Mouse (Mus musculus) heart, embryonic 11.5 days (tissue): ENCODE measurements around the gene Swsap1. TPM values are rescaled to one million over a fixed set of nuclear protein-coding genes. Genes with fewer than 3 reads are reported as not detected.

Experiments
- ATAC-seq: fragments of 200-750 bp; cut with Nextera tagmentation; replicated peaks from 2 replicates; pipeline ENCODE4 v1.8.0; 2017; ENCODE audit warnings: moderate library complexity; ENCODE audit not compliant: insufficient number of reproducible peaks, low FRiP score, low TSS enrichment
- H3K27ac ChIP-seq: fragments of 300-500 bp; sonication (generic); 2 replicates; pipeline ENCODE4 v1.5.1; 2014; ENCODE audit warnings: mild to moderate bottlenecking, low read depth, low read length
- H3K27me3 ChIP-seq: fragments of 300-500 bp; sonication (generic); 2 replicates; pipeline ENCODE4 v1.6.1; 2014; ENCODE audit warnings: mild to moderate bottlenecking, low read length, mixed read lengths; ENCODE audit not compliant: control insufficient read depth, insufficient read depth
- H3K36me3 ChIP-seq: fragments of 300-500 bp; sonication (generic); 2 replicates; pipeline ENCODE4 v1.6.1; 2014; ENCODE audit warnings: mild to moderate bottlenecking, low read length, moderate library complexity, mixed read lengths; ENCODE audit not compliant: control insufficient read depth, insufficient read depth
- H3K4me1 ChIP-seq: fragments of 300-500 bp; sonication (generic); 2 replicates; pipeline ENCODE4 v1.6.1; 2014; ENCODE audit warnings: low read length; ENCODE audit not compliant: control insufficient read depth, insufficient read depth
- H3K4me2 ChIP-seq: fragments of 300-500 bp; sonication (generic); 2 replicates; pipeline ENCODE4 v1.6.1; 2014; ENCODE audit warnings: mild to moderate bottlenecking, moderate library complexity
- H3K4me3 ChIP-seq: fragments of 300-500 bp; sonication (generic); 2 replicates; pipeline ENCODE4 v1.5.1; 2014; ENCODE audit warnings: low read depth, low read length
- H3K9ac ChIP-seq: fragments of 300-500 bp; sonication (generic); 2 replicates; pipeline ENCODE4 v1.6.1; 2014; ENCODE audit warnings: mild to moderate bottlenecking, low read depth, low read length, moderate library complexity
- H3K9me3 ChIP-seq: fragments of 300-500 bp; sonication (generic); replicated peaks from 2 replicates; pipeline ENCODE4 v1.6.1; 2016; ENCODE audit warnings: low read length; ENCODE audit not compliant: control insufficient read depth
- WGBS: fragments of 180-500 bp; shearing (Covaris S2); extraction: QIAGEN DNeasy Blood & Tissue Kit; methylation state at CpG from one replicate; pipeline ENCODE4 v1.1.7; 2014; ENCODE audit not compliant: insufficient replicate concordance; 5-methylcytosine and 5-hydroxymethylcytosine counted together
- polyA plus RNA-seq: library from polyadenylated mRNA; unstranded; fragments of >200 nt; fragmentation: Nextera tagmentation; extraction: Ambion mirVana; gene quantifications from 2 replicates; pipeline ENCODE4 v1.2.1, GENCODE M21; 2014

Gene Swsap1
- polyA plus RNA-seq, 1 experiment from 2014 or later = 9.0 TPM

GRCm38 (mm10) chr9:21932006-21932405 lies 23.5 kb upstream of the Swsap1 start:
- no peak overlapping the region for H3K4me3 ChIP-seq
- 0 out of 2 replicates have a peak, but pooled peaks cover 3% of the 10 kb centered on the region for H3K4me1 ChIP-seq
- no peak overlapping the region for H3K9ac ChIP-seq
- WGBS = 55% methylated on average over 2 of the region's 2 CpGs
- H3K27me3 ChIP-seq = no peaks in the 10 kb centered on the region
- H3K4me2 ChIP-seq = no peak overlapping the region
- ATAC-seq = no peak
- H3K27ac ChIP-seq = no peak overlapping the region
- no peaks in the 10 kb centered on the region for H3K9me3 ChIP-seq
- H3K36me3 ChIP-seq = no peaks in the 10 kb centered on the region

DNA sequence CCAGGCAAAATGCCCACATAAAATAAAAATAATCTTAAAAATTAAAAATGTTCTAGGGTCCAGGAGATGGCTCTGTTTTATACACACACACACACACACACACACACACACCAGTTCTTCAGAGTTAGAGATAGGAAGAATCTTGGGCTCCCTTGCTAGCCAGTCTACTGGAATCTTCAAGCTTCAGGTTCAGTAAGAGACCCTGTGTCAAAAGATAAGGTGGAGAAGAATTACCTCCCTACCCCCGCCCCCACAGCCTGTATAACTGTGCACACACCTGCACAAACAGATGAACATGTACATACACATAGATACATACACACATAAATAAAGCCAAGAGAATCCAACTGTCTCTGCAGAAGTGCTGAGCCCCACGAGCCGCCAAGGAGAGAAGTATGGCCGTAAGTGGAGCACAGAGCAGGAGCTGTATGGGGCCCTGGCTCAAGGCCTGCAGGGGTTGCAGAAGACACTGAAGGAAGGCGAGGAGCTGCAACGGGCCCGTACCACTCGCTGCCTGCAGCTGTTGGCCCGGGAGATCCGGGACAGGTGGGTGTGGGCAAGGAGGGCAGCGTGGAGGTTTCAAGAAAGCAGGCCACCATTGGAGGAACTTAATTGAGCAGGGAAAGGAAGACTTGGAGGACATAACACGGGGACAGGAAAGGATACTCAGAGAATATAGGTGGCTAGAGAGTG lies 23.0 kb upstream of the Swsap1 start:
- no peaks in the 10 kb centered on the region for H3K36me3 ChIP-seq
- no peak overlapping the region for H3K4me3 ChIP-seq
- 57% methylated on average over 12 of the region's 12 CpGs for WGBS
- ATAC-seq = no peak
- H3K9ac ChIP-seq = no peak overlapping the region
- H3K9me3 ChIP-seq = no peaks in the 10 kb centered on the region
- 0 out of 2 replicates have a peak, but pooled peaks cover 6% of the 10 kb centered on the region for H3K4me1 ChIP-seq
- H3K4me2 ChIP-seq = no peak overlapping the region
- no peaks in the 10 kb centered on the region for H3K27me3 ChIP-seq
- H3K27ac ChIP-seq = no peak overlapping the region

DNA sequence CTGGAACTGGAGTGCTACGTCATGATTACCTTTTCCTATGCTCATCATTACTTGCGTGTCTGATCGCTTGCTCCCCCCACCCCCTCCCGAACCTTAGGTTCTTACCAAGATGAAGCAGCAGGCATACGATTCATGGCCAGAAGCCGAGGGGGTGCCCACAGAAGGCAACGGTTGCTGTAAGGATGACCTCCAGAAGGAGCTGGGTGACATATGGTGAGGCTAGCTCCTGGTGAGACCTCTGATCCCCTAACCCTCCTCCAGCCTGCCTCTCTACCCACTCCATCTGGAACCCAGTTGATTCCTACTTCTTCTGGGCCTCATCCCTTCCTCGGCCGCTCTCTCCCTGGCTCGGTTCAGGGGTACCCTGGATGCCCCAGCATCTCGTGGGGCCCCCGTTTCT lies 21.5 kb upstream of the Swsap1 start:
- no peak overlapping the region for H3K4me2 ChIP-seq
- H3K27ac ChIP-seq = no peak overlapping the region
- no peaks in the 10 kb centered on the region for H3K27me3 ChIP-seq
- H3K36me3 ChIP-seq = no peaks in the 10 kb centered on the region
- WGBS = 81% methylated on average over 12 of the region's 12 CpGs
- H3K4me1 ChIP-seq = 0 out of 2 replicates have a peak, but pooled peaks cover 6% of the 10 kb centered on the region
- ATAC-seq = no peak
- H3K9me3 ChIP-seq = no peaks in the 10 kb centered on the region
- H3K9ac ChIP-seq = no peak overlapping the region
- no peak overlapping the region for H3K4me3 ChIP-seq

- 71% methylated on average over 7 of the region's 7 CpGs for WGBS
- no peak for ATAC-seq
- no peak overlapping the region for H3K27ac ChIP-seq
- H3K27me3 ChIP-seq = no peaks in the 10 kb centered on the region
- H3K4me3 ChIP-seq = no peak overlapping the region
- H3K9me3 ChIP-seq = no peaks in the 10 kb centered on the region
- H3K4me1 ChIP-seq = 0 out of 2 replicates have a peak, but pooled peaks cover 6% of the 10 kb centered on the region
- no peak overlapping the region for H3K9ac ChIP-seq
- H3K4me2 ChIP-seq = no peak overlapping the region
- H3K36me3 ChIP-seq = no peaks in the 10 kb centered on the region
Observed at GRCm38 (mm10) chr9:21935466-21936131, 20.0 kb upstream of the Swsap1 start.

DNA sequence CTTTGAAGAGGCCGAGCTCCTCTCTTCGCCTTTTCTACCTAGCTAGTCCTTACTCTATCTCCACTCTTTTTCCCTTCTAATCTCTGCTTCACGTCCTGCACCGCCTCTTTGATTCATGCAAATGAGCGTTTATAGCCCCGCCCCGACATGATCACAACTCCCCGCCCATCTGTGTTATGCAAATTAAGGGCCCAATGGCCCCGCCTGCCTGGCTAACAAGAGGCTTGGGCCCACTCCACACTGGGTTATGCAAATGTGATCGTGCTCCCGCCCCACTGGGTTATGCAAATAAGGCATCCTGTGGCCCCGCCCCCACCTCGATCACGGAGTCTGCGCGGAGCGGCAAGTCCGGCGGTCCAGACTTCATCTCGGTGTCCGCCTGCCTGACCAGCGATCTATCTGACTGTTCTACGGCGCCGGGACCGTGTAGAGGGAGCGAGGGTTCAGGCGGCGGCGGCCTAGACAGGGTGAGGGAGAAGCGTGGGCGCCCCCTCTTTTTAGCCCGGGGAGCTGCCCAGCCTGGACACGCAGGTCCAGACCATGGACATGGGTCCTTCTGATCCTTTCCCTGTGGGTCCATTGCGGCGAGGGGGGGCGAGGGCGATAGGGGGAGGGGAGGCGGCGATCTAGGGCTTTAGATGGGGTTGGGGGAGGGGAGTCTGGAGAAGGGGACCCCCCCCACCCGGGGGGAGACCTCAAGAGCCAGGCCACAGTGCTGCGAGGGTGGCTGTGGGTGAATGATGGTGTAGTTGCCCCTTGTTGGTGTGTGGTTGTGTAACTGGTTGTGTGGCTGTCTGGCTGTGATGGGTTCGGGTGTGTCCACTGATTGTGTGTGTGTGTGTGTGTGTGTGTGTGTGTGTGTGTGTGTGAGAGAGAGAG lies 18.6 kb upstream of the Swsap1 start, which contains the start of gene Plppr2:
TSS of gene Plppr2 (plus strand) at position 342 of the 879 bp plus-strand sequence.
- no peaks in the 10 kb centered on the region for H3K36me3 ChIP-seq
- H3K4me2 ChIP-seq = peak within 1 kb of the TSS; percentile 84
- peak within 1 kb of the TSS; percentile 69 for H3K9ac ChIP-seq
- H3K4me3 ChIP-seq = peak within 1 kb of the TSS; percentile 54
- 0 out of 2 replicates have a peak, but pooled peaks cover 3% of the 10 kb centered on the region for H3K4me1 ChIP-seq
- 3% methylated on average over 38 of the region's 43 CpGs for WGBS
- no peaks in the 10 kb centered on the region for H3K27me3 ChIP-seq
- H3K27ac ChIP-seq = no peak within 1 kb of the TSS
- H3K9me3 ChIP-seq = no peaks in the 10 kb centered on the region
- ATAC-seq = peak; percentile 91

DNA sequence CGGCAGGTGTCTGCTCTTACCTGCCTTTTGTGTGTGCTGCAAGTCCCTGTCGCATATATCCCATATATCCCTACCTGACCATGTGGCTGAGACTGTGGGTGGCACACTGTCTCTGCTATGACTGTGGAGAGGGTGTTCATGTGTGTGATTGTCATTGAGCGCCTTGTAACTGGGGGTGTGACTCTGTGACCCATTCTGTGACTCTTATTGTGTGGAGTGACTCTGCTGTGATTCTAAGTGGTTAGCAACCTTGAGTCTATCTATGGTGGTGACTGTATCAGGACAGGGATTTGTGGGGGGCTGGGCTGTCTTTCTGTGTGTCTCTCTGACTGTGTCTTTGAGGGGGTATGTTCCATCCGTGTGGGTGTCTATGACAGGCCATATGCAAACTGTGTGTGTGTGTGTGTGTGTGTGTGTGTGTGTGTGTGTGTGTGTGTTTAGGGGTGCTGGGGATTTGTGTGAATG lies 17.8 kb upstream of the Swsap1 start:
- H3K9me3 ChIP-seq = no peaks in the 10 kb centered on the region
- ATAC-seq = no peak
- H3K27me3 ChIP-seq = no peaks in the 10 kb centered on the region
- H3K9ac ChIP-seq = no peak overlapping the region
- 81% methylated on average over 4 of the region's 4 CpGs for WGBS
- no peak overlapping the region; the same call in 1 of the 2 replicates for H3K4me3 ChIP-seq
- H3K27ac ChIP-seq = no peak overlapping the region
- H3K36me3 ChIP-seq = no peaks in the 10 kb centered on the region
- peak overlapping the region; percentile 84 for H3K4me2 ChIP-seq
- H3K4me1 ChIP-seq = 0 out of 2 replicates have a peak, but pooled peaks cover 3% of the 10 kb centered on the region

GRCm38 (mm10) chr9:21938234-21938855 lies 17.2 kb upstream of the Swsap1 start:
- no peak overlapping the region for H3K9ac ChIP-seq
- peaks cover 2% of the 10 kb centered on the region for H3K27me3 ChIP-seq
- H3K4me3 ChIP-seq = no peak overlapping the region
- H3K36me3 ChIP-seq = no peaks in the 10 kb centered on the region
- H3K9me3 ChIP-seq = no peaks in the 10 kb centered on the region
- no peak overlapping the region for H3K27ac ChIP-seq
- WGBS = 68% methylated on average over 4 of the region's 4 CpGs
- 0 out of 2 replicates have a peak, but pooled peaks cover 3% of the 10 kb centered on the region for H3K4me1 ChIP-seq
- ATAC-seq = no peak
- no peak overlapping the region for H3K4me2 ChIP-seq

- Histone ChIP-seq H3K4me2 (no peak overlapping the region), H3K4me1 (peaks cover 3% of the 10 kb centered on the region; the same call in 1 of the 2 replicates), H3K27ac (no peak overlapping the region), H3K9ac (no peak overlapping the region), H3K27me3 (peaks cover 30% of the 10 kb centered on the region), H3K9me3 (no peaks in the 10 kb centered on the region), H3K4me3 (no peak overlapping the region), H3K36me3 (no peaks in the 10 kb centered on the region)
- WGBS = 61% methylated on average over 12 of the region's 12 CpGs
- no peak; the same call in 1 of the 2 replicates for ATAC-seq
Observed at GRCm38 (mm10) chr9:21943046-21943445, 12.5 kb upstream of the Swsap1 start.
